In genomic region chr4:128977217-128977616, GRCm38 (mm10) we compare ENCODE assay signal across 22 mouse cellular contexts.
"Had no signal": no experiment of that assay in that cellular context is flagged by ENCODE, and none has a peak within 500 bp of the region (broad histone marks: within the 10 kb centered on the region; RNA-seq: fewer than 3 reads in every experiment).

No protein-coding gene starts in this region.

- DNase-seq: liver, postnatal 0 days; lung, adult 2 months; lung, postnatal 14 days; lung, postnatal 36 days; retina, postnatal 1 day; right cerebral cortex, adult 18-20 months; right cerebral cortex, postnatal 25 days; right cerebral cortex, postnatal 4 days; thymus, adult 18-20 months; thymus, postnatal 14 days; thymus, postnatal 36 days had no signal

- H3K4me3 ChIP-seq: liver, embryonic 15.5 days; lung, embryonic 15.5 days; megakaryocyte, embryonic 14.5 days; midbrain, embryonic 13.5 days; midbrain, embryonic 15.5 days; myocyte; neural tube, embryonic 13.5 days; neural tube, embryonic 15.5 days had no signal

- H3K9me3 ChIP-seq: liver, embryonic 15.5 days; lung, embryonic 15.5 days; midbrain, embryonic 13.5 days; midbrain, embryonic 15.5 days; neural tube, embryonic 13.5 days; neural tube, embryonic 15.5 days had no signal

- H3K9ac ChIP-seq: liver, embryonic 15.5 days; liver, postnatal 0 days; lung, embryonic 15.5 days; midbrain, embryonic 13.5 days; midbrain, embryonic 15.5 days; neural tube, embryonic 13.5 days; neural tube, embryonic 15.5 days had no signal

- H3K36me3 ChIP-seq: liver, embryonic 15.5 days; lung, embryonic 15.5 days; midbrain, embryonic 13.5 days; midbrain, embryonic 15.5 days; neural tube, embryonic 13.5 days; neural tube, embryonic 15.5 days had no signal

- H3K4me1 ChIP-seq: lung, embryonic 15.5 days; midbrain, embryonic 13.5 days; midbrain, embryonic 15.5 days; neural tube, embryonic 13.5 days; neural tube, embryonic 15.5 days had no signal

- ATAC-seq: liver, postnatal 0 days; lung, postnatal 0 days; midbrain, embryonic 13.5 days; midbrain, embryonic 15.5 days had no signal

- H3K4me2 ChIP-seq: liver, embryonic 15.5 days; lung, embryonic 15.5 days; midbrain, embryonic 11.5 days; midbrain, embryonic 13.5 days; midbrain, embryonic 15.5 days; neural tube, embryonic 13.5 days; neural tube, embryonic 15.5 days had no signal

- H3K27ac ChIP-seq: liver, embryonic 15.5 days; lung, embryonic 15.5 days; macrophage; midbrain, embryonic 13.5 days; midbrain, embryonic 15.5 days; neural tube, embryonic 13.5 days; neural tube, embryonic 15.5 days had no signal

- H3K27me3 ChIP-seq: liver, embryonic 15.5 days; lung, embryonic 15.5 days; midbrain, embryonic 13.5 days; midbrain, embryonic 15.5 days; neural tube, embryonic 13.5 days; neural tube, embryonic 15.5 days had no signal
